Mouse (Mus musculus): ENCODE measurements around the gene Grip1.

Gene Grip1

DNA sequence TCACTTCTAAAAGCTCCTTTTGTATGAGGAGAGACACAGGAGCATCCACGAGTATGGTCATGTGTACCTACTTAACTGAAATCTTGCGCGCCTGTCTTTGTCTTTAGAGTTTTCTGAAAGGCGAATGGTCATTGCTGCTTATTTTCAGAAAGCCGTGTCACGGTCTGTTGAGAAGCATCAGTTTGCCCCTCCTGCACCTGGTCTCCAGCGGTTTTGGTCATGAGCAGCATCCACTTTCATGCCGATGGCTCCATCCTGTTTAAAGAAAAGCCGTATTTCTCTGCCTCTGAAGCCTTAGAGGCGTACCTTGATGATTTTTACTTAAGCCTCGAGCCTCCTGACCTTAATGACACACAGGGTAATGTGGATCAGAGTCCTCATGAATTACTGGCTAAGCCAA lies 398.0 kb downstream of the Grip1 start:
- DNase-seq, result no peak

DNA sequence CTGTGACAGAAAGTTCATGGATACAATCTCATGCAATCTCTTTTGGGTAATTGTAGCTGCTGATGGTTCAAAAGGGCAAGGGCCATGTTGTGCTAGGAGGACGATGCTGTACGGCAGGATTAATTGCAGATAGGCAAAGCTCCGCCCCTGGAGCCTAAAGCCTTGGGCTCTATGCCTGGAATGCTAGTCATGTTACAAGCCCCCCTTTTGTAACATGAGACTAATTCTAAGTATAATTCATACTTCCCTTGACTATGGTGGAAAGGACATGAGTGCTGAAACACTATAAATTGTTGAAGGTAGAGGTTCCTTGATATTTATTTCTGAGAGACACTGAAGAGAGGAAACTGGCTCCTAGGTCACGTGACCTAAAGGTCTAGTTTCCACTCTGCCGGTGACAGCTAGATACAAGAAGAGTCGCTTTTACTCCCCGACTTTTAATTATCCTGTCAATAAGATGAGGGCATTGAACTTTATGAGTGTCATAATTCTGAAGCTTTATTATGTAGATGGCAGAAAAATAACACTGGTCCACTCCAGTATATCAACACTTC lies 399.0 kb downstream of the Grip1 start:
- DNase-seq, result peak in 1 of 2 experiments; percentile 5

DNA sequence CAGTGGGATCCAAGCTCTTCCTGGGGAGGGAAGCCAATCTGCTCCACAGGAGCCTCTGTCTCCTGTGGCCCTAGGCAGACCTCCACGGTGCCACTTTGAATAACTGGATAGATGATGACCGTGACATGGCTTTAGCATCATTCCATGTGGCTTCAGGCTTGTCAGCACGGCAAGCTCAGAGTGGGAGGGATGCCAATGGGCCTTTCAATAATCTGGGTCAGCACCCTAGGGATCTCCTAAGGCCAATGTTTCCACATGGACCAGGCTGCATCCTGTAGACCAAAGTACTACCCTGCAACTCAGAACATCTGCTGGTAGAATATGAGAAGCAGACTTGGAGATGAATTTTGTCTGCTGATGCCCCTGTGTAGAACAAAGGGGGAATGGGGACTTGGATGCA lies 414.1 kb downstream of the Grip1 start:
- DNase-seq, result no peak

DNA sequence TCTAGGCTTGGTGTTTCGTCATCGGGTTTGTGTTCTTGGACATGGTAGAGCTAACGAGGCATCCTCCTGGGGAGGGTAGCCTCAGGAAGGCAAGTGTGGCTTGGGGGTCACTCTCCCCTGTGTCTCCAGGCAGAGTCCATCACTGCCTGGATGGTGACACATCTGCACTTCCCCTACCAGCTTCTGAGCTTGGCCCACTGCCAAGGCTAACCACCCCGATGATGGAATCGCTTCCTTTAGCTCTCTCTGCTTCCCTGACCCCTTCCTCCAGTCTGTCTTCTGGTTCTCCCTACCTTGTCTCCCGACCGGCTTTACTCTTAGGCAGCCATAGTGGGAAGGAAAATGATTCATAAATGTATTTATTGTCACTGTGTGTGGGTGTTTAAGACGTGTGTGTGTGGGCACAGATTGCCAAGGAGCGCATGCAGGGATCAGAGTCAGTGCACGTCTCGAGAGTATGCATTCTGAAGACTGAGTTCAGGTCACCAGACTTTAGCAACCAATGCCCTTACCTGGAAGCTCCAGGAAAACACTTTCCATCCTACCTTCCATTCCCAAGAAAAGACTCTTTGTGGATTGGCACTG lies 415.5 kb downstream of the Grip1 start:
- DNase-seq, result no peak

DNA sequence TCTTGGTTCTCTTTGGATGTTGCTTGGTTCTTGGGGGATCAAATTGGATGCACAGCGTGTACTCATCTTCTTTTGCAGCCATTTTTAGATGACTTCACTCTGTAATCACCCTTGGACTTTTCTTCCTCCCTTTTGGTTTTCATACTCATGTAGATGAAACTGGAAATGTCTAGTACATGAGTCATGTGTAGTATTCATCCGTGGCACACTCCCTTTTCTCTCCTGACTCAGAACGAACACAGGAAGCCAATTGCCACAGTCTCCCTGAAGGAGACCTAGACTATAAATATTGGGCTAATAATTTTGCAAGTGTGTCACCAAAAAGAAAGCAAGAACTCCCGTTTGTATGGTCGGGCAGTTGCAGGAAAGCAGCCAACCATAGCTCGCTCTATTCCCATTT lies 423.1 kb downstream of the Grip1 start:
- DNase-seq, result no peak

DNA sequence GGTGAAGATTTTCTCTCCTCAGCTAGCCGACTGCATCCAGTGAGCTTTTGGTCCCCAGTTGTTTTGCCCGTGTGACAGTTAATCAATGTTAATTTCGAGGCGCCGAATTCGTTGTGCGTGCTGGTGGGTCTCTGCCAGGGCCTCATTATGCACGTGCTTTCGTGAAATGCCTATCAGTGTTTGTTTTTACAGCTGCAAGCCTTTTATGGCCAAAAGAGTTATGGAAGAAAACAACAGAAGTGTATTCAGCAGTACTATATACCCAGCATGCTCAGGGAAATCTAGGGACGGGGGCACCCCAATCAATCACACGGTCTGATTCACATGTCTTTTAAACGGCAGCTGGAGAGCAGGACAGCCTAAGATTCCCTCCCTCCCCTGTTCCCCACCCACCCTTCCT lies 424.7 kb downstream of the Grip1 start:
- no peak for DNase-seq

DNA sequence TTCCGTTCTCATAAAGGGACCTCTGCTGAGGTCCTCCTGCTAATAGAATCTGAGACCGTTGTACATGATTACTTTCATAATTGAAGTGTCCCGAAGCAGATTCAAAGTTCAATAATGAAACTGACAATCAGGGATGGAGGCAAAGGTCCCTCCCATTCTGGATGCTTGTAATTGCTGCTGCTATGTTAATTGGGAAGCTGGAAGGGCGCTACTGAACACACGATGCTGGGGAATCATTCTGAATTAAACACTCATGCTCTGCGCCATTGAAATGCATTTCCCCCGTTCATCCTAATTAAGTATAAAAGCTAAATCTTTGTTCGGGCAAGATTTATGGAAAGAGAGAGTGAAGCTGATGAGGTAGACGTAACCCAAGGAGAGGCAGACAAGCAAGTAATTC lies 431.0 kb downstream of the Grip1 start:
- no peak for DNase-seq

DNA sequence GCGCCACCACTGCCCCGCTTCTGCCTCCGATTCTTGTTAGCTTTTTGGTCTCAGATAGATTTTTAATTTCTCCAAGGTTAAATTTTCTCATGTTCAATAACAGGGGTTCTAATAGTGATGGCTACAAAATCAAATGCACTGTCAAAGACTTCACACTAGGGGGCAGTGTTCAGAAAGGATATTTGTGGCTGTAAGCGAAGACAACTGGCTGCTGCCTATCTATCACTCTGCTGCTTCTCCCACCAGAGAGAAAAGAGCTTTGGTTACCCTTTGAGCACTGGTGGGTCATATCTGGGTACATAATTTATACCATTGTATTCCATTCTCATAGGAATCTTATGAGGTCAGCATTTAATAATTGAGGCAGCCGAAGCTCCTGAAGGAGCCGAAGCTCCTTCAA lies 431.9 kb downstream of the Grip1 start:
- peak in 1 of 2 experiments; percentile 5 for DNase-seq

DNA sequence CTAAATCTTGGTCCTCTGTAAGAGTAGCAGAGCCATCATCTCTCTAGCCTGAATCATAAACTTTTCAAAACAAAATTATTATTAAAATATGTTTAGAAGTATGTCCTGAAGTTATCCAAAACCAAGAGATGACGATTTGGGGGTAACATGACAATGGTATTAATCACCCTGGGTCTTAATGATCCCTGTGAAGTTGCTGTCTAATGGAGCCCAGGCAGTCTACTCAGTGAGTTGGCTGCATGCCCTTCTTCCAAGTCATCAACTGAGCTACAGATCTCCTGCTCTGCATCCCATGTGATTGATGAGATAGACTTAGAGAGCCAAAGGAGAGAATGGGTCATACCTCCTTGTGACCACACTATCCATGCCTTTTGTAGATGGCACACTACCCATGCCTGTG lies 433.1 kb downstream of the Grip1 start:
- no peak for DNase-seq

DNA sequence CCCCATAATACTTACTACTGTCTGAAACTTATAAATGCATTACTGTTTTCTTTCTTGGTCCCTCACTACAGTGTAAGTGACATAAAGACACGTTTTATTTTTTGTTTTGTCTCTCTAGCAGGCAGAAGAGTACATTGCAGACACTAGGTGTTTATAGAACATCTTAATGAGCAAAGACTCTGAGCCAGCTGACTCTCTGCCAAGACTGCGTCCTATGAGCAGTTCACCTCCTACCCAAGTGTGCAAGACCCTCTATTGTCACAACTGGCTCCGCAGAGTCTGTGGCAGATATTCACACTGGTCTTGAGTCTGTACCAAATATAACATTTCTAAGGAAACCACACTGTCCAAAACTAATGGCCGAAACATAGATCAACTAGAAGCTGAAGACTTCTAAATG lies 449.1 kb downstream of the Grip1 start:
- DNase-seq, result no peak

DNA sequence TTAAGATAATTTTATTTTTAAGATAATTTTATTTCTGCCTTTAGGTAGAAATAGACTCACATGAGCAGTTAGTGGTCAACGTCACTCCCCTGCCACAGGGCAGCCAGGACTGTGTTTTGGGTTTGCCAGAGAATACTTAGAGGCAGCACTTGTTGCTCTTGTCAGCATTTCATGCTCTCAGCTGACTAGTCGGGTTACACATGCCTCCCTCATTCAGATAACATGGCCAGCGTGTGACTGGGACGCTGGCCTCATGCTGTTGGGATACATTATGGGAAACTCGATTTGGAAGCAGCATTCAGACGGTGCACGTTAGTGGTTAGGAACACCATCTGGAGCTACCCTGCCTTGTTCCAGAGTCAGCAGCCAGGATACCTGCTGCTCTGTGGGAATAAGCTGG lies 453.2 kb downstream of the Grip1 start:
- no peak for DNase-seq

DNA sequence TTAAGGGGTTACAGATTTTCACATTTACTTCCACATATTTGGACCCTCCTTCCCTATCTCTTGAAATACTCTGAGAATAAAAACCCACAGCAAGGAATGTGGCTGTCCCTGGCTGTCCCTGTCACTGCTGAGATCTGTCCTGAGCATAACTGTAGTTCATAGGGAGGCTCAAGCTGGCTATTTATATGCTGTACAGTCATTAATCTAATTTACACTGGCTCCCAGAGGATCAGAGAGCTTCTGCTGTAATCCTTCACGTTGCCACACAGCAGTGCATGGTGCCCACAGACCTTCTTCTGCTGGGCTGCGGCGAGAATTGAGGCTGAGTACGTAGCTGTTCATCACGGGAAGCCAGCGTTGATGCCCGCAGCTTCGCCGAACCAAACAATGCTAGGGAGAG lies 464.4 kb downstream of the Grip1 start:
- DNase-seq, result no peak

DNA sequence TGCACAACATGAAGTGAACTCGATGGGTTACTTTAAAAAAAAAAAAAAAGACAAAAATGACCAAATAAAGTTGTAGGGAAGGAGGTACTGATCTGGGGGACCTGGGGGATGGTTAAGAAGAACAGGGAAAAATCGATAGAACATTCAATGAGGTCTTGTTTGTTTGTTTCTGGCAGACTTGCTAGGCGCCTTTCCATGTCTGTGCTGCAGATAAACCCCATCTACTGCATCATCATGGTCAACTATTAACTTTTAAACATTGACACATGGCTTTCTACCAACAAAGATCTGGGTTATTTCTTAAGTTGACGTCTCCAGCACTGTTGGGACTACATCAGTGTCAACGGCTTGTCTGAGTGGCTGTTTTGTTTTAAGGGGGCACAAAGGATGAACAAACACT lies 474.3 kb downstream of the Grip1 start:
- no peak for DNase-seq

DNA sequence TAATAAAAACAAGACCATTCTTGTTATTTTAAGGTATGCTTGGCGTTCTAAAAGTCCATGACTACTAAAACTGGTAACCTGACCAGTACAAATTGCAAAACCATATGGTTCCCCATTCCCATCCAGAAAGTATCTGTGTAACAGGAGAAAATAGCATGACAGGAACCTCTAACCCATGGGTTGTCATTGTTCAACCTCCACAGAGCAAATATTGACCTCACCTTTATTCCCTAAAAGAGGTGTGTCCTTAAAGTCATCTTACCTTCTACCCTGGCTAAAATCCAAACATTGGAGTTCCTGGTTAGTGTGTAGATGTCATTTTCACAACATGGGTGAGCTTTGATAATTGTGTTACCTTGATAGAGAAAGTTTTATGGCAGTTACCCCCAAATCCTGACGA lies 475.3 kb downstream of the Grip1 start:
- no peak for DNase-seq

DNA sequence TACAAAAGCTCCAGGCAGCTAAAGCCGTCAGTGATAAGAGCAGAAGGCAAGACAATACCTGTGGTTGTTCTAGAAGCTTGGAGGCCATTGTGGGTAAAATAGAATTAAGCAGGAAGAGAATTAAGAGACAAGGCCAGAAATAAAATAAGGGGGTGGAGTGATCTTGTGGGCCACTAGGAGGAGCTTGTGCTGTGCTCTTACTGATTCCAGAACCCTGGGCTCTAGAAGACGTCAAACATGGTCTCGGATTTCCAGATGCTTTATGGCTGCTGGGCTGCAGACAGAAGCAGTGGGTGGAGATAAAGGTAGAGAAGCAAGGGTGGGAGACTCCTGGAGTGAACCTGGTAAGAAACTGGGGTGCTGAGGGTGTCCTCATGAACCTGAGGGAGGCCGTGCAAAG lies 479.2 kb downstream of the Grip1 start:
- no peak for DNase-seq

DNA sequence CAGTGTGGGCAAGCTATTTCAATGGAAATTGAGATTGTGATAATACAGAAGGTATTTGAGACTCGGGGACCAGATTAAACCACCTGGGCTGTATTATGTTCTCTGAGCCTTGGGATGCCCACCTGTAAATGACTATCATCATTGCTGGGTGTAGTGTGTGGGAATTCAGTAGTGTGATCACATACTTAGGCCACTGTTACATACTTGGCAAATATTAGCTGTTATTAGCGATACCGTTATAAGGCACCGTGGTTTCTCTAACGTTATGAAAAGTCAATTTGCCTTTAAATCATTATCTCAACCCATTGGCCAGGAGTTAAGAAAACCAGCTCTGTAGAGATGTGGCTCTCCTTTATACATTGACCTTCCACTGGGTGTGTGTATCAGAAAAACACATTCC lies 479.7 kb downstream of the Grip1 start:
- no peak for DNase-seq

DNA sequence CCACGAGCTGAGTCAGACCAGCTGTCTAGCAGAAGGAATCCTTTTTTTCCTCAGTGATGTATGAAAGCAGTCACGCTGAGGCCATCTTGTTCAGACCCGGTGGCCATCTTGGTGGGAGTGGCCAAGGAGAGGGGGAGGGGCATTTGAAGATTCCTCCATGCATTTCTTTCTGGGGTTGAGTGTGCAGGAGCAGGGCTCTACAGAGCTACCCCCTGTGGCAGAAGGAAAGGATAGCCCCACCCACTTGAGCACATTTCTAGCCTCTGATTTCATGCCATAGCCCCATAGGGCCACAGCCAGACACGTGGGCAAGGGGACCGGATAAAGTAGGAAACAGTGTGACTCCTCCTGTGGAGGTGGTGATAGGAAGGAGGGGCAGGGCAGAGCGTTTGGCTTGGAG lies 481.6 kb downstream of the Grip1 start:
- DNase-seq, result no peak

DNA sequence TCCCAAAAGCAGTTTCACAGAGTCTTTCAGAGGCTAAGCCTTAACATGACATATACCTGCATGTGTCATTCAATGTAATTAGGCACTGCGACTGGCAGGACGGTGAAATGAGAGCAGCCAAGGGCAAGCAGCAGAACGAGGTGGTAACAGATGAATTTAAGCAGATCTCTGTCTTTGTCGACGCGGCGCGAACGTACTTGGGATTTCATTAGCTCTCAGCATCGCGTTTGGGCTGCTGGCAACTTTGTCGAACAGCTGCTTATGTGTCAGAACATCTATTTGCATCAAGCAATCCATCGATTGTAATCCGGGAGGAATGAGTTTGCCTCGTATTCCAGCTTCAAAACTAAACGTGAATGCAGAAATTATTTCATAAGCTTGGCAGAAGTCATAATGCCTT lies 483.9 kb downstream of the Grip1 start:
- no peak for DNase-seq

DNA sequence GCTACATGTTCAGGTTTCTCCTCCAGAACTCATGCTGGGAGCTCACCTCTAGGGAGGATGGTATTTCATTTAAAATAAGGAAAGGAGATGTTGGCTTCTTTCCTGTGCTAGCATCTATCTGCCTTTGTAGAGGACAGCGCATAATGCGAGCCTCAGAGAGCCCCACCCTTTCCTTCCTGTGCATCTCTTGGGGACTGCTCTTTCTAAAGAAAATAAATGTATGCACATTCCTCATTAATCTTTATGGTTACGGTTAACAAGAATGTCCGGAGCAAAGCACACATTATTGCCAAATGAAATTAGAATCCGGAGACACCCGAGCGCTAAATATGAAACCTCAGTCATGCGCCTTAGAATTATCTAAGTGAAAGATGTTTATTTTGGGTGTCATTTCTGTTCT lies 490.3 kb downstream of the Grip1 start:
- no peak for DNase-seq

DNA sequence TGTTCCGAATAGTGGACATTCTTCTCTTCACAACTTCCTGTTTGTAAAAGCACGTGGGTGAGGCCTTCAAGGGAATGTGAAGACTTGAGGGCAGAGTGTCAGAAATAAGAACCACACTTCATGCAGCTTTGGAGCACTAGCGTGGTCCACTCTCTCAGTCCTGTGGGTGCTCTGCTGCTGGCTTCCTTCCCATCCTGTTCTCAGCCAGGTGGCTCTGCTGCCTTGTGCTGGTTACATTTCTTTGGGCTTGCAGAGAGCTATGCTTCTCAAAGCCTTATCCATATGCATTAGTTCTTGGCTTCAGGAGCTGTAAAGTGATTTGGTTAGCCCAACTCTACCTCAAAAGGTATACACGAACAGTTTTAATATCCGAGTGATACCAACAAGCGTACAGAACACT lies 497.8 kb downstream of the Grip1 start:
- DNase-seq, result no peak

DNA sequence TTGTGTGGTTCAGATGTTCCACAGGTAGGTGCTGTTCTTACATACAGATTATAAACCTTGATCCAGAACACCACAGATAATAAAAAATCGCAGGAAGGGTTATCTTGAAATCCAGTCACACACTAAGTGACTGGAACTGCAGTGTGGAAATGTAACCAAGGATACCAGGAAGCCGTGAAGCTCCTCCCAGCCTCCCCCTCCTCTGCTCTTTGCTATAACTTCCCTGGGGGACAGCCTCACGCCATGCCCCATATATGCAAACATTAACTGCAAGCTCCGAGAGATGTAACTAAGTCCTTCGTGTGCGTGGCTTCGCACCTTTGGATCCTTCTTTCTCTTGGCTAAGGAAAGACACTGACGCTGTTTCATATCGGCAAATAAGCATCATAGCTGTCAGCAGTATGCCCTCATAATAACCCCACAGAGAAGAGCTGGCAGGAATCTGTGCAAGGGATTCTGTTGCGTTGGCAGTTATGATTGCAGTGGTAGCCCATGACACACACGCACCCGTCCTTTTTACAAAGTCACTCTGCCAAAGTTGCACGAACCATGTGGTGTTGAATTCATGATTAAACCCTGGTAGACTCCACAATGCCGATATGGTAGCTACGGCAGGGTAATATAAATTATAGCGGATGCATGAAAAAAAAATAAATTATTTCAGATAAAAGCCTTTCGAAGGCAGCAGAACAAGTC lies 503.8 kb downstream of the Grip1 start:
- DNase-seq, result no peak

DNA sequence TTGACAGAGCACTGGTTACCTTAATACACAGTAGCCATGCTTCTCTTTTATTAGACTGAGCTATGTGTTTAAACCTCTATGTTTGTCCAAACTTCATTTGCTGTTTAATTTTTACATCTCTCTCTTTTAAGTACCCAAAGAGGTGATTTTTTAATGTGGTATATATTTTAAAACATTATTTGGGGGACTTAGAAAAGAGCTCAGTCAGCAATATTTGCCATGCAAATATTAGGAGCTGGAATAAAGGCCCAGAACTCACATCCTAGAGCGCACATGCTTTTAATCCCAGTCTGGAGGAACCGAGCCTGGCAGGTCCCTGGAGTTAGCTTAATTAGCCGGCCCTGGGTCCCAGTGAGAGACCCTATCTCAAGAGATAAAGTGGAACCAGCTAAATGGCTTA lies 507.3 kb downstream of the Grip1 start:
- DNase-seq, result no peak

DNA sequence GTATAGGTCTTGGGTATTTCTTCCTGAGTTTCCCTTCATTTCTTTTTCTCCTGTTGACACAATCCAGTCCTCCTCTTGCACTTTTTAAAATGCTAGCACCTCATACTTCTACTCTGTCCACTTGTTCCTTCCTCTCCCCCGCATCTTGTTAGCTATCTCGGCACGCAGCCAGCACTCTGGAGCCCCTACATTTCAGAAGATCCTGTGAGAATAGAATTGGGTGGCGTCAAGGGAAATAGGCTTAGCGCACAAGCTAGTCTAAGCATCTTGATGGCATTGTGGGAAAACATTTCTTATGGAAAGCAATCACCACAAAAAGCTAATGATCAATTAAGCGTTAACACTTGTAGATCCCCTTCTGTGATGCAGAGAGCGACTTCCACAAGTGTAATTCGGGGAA lies 512.7 kb downstream of the Grip1 start:
- DNase-seq, result peak; percentile 58 to 68

DNA sequence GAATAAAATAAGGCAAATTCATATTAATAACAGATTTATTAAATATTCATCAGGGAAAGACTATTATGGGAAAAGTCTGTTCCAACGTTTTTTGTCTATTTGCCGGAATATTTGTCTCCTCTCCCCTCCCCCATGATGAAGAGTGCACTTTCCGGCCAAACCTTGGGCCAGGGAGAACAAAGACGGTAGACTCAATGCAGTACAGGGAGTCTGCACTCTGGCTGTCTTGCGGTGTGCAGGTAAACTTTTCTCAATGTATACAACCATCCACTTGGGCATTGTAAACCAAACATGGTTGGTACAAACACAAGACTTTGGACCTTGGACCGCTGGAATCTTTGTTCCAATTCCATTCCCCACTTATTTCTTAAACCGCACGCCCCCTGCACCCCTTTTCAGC lies 525.8 kb downstream of the Grip1 start:
- no peak for DNase-seq

DNA sequence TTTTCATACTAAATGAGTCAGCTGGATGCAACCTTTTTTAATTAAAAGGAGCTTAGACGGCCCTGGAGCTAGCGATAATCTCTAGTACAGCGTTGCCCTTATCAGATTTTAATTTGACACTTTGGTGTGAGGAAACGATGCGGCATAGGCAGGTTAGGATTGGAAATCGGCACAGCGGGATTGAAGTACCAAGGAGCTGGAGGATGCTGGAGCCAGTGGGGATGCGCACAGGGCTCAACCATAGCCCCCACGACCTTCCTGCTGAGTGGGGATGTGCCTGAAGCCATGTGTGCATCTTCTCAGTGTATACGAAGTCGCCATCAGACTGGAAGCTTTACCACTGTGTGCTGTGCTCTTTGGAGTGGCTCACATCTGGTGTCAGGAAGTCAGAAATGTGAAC lies 526.4 kb downstream of the Grip1 start:
- no peak for DNase-seq
